Mouse (Mus musculus): Measurements from ENCODE around the gene Snx29. TPM values are rescaled to one million over a fixed set of nuclear protein-coding genes. Genes with fewer than 3 reads are reported as not detected.
A peak's percentile ranks its signal among the peaks of the same experiment; 100 is the strongest.

Gene Snx29
- polyA plus RNA-seq, 1 experiment from 2014 or later = 17.4 TPM

DNA sequence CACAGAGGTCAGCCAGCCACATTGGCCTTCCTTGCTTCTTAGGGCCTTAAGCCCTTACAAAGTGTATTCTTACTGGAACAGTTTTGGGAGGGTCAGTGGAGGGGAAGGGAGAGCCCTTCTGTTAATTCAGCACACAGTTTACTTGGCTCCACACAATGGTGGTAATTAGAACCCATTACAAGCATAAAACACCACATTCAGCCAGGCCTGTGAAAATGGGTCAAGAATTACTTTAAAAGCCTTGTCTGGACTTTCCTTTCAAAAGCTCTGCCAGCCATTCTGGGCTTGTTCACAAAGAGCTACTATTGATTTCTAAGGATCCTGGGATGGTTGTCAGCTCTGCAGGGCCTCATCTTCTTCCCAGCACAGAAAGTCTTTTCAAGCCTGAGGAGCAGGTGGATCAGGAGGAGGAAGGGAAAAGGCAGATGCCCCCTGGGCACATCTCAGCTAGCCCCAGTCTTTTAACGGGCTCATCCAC is 303.3 kb downstream of the Snx29 start:
- WGBS = 83% methylated on average over 1 of the region's 1 CpGs

DNA sequence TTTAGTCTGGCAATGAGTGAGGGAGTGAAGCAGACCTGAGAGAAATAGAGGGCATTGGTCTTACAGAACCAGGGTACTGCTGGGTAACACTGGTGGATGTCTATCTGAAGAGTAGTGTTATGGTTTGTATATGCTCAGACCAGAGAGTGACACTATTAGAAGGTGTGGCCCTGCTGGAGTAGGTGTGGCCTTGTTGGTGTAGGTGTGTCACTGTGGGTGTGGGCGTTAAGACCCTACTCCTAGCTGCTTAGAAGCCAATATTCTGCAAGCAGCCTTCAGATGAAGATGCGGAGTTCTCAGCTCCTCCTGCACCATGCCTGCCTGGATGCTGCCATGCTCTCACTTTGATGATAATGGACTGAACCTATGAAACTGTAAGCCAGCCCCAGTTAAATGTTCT is 303.9 kb downstream of the Snx29 start:
- WGBS = 83% methylated on average over 2 of the region's 2 CpGs
- H3K27me3 ChIP-seq = no peaks in the 10 kb centered on the region

More for the DNA sequence above, 303.3 kb downstream of the Snx29 start:
- Histone ChIP-seq H3K9me3 (no peaks in the 10 kb centered on the region), H3K4me1 (replicated peaks) (no peaks in the 10 kb centered on the region), H3K4me2 (no peak overlapping the region), H3K36me3 (no peaks in the 10 kb centered on the region), H3K4me3 (replicated peaks) (no peak overlapping the region), H3K27me3 (no peaks in the 10 kb centered on the region), H3K9ac (replicated peaks) (no peak overlapping the region), H3K27ac (no peak overlapping the region)
- ATAC-seq (ENCODE audit: insufficient number of reproducible peaks, insufficient read depth, low FRiP score, low TSS enrichment, low read depth) = no peak

DNA sequence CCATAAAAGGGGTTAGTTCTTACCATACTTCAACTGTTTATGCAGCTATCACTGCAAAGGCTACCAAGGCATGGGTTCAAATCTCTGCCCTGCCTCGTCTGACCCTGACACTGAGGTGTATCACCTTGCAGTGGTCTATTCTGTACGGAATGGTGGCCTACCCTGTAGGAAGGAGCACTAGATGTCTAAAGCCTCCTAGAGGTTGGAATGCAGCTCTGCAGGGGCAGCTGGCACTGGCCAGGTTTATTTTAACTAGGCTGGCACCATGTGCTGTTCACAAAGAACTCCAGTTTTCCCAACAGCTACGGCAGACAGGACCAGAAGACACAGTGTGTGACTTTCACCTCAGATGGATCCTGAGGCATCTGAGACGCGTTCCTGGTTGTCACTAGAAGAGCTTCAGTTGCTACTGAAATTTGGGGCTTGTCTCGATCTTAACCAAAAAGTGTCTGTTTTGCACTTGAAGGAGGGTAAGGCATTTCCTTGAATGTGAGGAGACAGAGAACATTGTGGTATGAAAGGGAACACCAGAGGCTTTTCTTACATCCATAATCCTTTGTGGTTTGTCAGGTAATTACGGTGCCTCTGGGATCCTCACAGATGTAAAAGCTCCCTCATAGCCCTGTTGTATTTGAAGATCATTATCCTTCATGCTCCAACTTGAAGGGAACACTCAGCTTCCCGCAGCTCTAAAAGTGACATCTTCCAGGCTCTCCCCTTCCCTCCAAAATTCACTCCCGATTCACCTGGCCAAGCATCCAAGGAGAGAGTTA is 305.3 kb downstream of the Snx29 start:
- Histone ChIP-seq H3K9me3 (no peaks in the 10 kb centered on the region), H3K27me3 (no peaks in the 10 kb centered on the region), H3K27ac (no peak overlapping the region), H3K4me1 (replicated peaks) (no peaks in the 10 kb centered on the region), H3K36me3 (no peaks in the 10 kb centered on the region), H3K4me2 (no peak overlapping the region), H3K9ac (replicated peaks) (no peak overlapping the region), H3K4me3 (replicated peaks) (no peak overlapping the region)
- WGBS = 84% methylated on average over 9 of the region's 9 CpGs
- no peak for ATAC-seq (ENCODE audit: insufficient number of reproducible peaks, insufficient read depth, low FRiP score, low TSS enrichment, low read depth)

More for the DNA sequence above, 303.9 kb downstream of the Snx29 start:
- no peak overlapping the region for H3K27ac ChIP-seq
- no peak overlapping the region for H3K9ac ChIP-seq (replicated peaks)
- no peak overlapping the region for H3K4me3 ChIP-seq (replicated peaks)
- no peaks in the 10 kb centered on the region for H3K4me1 ChIP-seq (replicated peaks)
- H3K36me3 ChIP-seq = no peaks in the 10 kb centered on the region
- H3K9me3 ChIP-seq = no peaks in the 10 kb centered on the region
- no peak for ATAC-seq (ENCODE audit: insufficient number of reproducible peaks, insufficient read depth, low FRiP score, low TSS enrichment, low read depth)
- no peak overlapping the region for H3K4me2 ChIP-seq

DNA sequence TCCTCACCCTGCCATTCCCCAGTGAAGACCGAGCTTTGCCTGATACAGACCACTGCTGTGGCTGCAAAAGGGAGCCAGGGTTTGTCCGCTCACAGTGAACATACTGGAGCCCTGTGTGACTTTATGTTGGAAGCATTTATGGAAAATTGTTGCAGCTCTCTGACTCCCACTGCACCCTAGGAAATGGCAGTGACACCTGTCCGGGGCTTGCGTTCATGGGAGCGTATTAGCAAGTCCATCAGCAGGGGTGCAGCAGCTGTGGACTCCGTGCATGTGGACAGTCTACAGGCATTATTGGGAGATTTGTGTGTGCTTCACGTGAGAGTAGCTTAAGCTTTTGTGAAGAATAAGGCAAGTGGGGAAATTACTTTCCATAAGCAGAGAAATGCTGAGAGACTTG is 307.0 kb downstream of the Snx29 start:
- ATAC-seq (ENCODE audit: insufficient number of reproducible peaks, insufficient read depth, low FRiP score, low TSS enrichment, low read depth) = no peak
- Histone ChIP-seq H3K36me3 (no peaks in the 10 kb centered on the region), H3K9ac (replicated peaks) (no peak overlapping the region), H3K27me3 (no peaks in the 10 kb centered on the region), H3K9me3 (no peaks in the 10 kb centered on the region), H3K4me1 (replicated peaks) (no peaks in the 10 kb centered on the region), H3K4me2 (no peak overlapping the region), H3K4me3 (replicated peaks) (no peak overlapping the region), H3K27ac (no peak overlapping the region)
- 84% methylated on average over 7 of the region's 7 CpGs for WGBS

DNA sequence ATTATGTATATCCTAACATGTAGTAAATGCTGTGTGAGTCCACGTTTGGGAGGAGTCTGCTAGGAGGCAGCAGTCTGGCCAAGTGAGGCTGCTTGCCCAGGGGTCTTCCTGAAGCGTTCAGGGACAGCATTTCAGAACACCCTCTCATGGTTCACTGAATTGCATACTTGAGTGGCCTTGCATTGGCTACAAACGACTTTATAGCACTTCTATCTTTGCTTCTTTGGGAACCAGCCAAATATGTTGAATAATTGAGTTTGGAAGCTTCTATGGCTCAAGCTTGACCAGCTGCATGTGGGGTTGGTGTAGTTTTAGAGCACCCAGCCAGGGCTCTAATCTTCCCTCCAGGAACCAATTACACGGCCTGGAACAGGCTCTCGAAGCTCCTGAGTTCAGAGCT is 307.8 kb downstream of the Snx29 start:
- Histone ChIP-seq H3K4me2 (no peak overlapping the region), H3K36me3 (no peaks in the 10 kb centered on the region), H3K9ac (replicated peaks) (no peak overlapping the region), H3K9me3 (no peaks in the 10 kb centered on the region), H3K4me3 (replicated peaks) (no peak overlapping the region), H3K4me1 (replicated peaks) (no peaks in the 10 kb centered on the region), H3K27me3 (no peaks in the 10 kb centered on the region), H3K27ac (no peak overlapping the region)
- WGBS = 64% methylated on average over 5 of the region's 5 CpGs
- ATAC-seq (ENCODE audit: insufficient number of reproducible peaks, insufficient read depth, low FRiP score, low TSS enrichment, low read depth) = no peak

DNA sequence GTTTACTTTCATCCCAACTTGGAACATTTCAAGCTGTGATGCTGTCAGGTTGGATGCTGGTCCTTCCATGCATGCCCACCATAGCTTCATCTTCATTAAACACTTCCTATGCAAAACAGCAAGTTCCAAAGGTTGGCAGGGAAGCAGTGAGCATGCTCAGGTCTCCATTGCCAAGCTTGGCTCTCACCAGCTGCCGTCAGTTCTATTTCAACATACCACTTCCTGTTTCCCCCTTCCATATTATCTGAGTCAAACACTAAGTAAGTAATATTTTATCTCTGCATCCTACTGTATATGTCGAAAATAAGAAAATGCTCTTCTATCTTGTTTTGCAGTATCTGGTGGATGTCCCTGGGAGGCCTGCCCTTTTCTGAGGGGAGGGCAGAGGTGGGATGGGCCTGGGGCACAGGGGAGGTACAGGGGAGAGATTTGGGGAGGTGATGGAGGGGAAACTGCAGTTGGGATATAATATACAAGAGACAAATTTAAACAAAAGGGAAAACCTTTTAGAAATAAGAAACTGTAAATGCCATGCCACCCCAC is 309.6 kb downstream of the Snx29 start:
- WGBS = 93% methylated on average over 2 of the region's 2 CpGs
- H3K9ac ChIP-seq (replicated peaks) = no peak overlapping the region

DNA sequence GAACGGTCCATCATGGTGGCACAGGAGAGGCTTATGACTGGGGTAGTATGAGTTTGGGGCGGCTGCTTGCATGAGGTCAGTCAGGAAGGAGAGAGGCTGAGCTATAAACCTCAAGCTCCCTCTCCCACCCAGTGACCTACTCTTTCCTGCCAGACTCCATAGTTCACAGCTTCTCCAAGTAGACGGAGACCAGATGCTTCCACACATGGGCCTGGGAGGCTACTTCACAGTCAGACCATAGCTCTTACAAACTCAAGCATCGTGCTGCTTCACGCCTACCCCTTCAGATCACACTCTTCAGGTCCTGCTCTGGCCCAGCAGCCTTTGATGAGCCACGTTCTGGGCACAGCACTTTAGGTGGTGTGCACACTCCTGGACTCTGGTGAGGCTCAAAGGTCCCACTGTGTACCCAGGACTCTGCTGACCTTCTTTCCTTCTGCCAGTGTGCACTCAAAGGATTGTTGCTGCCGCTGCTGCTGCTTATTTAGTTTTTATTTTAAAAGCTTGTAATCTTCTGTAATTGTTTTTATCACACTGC is 313.6 kb downstream of the Snx29 start:
- no peak overlapping the region for H3K4me2 ChIP-seq
- ATAC-seq (ENCODE audit: insufficient number of reproducible peaks, insufficient read depth, low FRiP score, low TSS enrichment, low read depth) = no peak
- H3K27me3 ChIP-seq = no peaks in the 10 kb centered on the region
- 47% methylated on average over 7 of the region's 7 CpGs for WGBS
- no peak overlapping the region for H3K4me3 ChIP-seq (replicated peaks)
- H3K9ac ChIP-seq (replicated peaks) = no peak overlapping the region
- peaks cover 16% of the 10 kb centered on the region for H3K4me1 ChIP-seq (replicated peaks)
- peak overlapping the region; percentile 59 for H3K27ac ChIP-seq
- no peaks in the 10 kb centered on the region for H3K36me3 ChIP-seq
- H3K9me3 ChIP-seq = no peaks in the 10 kb centered on the region

More for the DNA sequence above, 309.6 kb downstream of the Snx29 start:
- no peaks in the 10 kb centered on the region for H3K36me3 ChIP-seq
- no peaks in the 10 kb centered on the region for H3K9me3 ChIP-seq
- no peak for ATAC-seq (ENCODE audit: insufficient number of reproducible peaks, insufficient read depth, low FRiP score, low TSS enrichment, low read depth)
- no peak overlapping the region for H3K4me3 ChIP-seq (replicated peaks)
- peaks cover 13% of the 10 kb centered on the region for H3K4me1 ChIP-seq (replicated peaks)
- no peaks in the 10 kb centered on the region for H3K27me3 ChIP-seq
- no peak overlapping the region for H3K4me2 ChIP-seq
- no peak overlapping the region for H3K27ac ChIP-seq

DNA sequence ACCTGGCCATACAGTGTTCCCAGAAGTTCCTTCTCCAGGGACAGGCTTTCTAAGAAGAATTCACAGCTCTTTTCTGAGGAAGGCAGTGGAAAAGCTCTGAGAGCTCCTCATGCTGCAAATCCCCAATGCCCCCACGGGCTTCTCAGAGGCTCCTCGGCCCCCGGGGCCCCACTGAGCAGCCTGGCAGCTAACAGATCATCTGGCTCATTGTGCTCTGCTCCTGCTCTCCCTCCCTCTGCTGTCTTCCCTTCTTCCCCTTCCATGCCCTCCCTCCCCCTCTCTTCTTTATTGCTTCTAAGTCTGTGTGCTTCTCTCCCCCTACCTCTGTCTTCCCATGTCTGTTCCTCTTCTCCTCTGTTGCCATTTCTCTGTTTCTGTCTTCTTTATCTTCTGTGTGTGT is 314.2 kb downstream of the Snx29 start:
- H3K9me3 ChIP-seq = no peaks in the 10 kb centered on the region
- H3K4me3 ChIP-seq (replicated peaks) = no peak overlapping the region
- peaks cover 16% of the 10 kb centered on the region for H3K4me1 ChIP-seq (replicated peaks)
- peak; percentile 56; the same call in 1 of the 2 replicates for ATAC-seq (ENCODE audit: insufficient number of reproducible peaks, insufficient read depth, low FRiP score, low TSS enrichment, low read depth)
- no peak overlapping the region for H3K4me2 ChIP-seq
- 9% methylated on average over 3 of the region's 3 CpGs for WGBS
- no peak overlapping the region for H3K9ac ChIP-seq (replicated peaks)
- no peaks in the 10 kb centered on the region for H3K27me3 ChIP-seq
- H3K36me3 ChIP-seq = no peaks in the 10 kb centered on the region
- peak overlapping the region; percentile 69; the same call in 1 of the 2 replicates for H3K27ac ChIP-seq

DNA sequence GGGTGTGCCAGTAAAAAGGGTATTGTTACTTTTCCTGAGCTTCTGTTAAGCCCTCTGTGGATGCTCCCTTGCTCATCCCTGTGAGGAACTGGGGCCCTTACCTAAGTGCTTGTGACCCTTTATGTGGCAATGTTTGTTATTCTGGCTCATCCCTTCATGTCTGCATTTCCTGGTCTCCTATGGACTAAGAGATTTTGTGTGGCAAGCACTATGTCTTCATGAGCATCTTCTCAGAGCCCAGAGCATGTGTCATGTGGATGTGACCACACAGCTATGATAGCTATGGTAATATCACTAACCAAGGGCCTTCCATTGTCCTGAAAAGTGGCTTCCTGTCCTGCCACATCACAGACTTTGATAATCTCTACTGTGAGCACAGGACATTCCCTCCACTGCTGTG is 315.1 kb downstream of the Snx29 start:
- Histone ChIP-seq H3K4me3 (replicated peaks) (no peak overlapping the region), H3K9me3 (no peaks in the 10 kb centered on the region), H3K4me2 (no peak overlapping the region), H3K4me1 (replicated peaks) (peaks cover 22% of the 10 kb centered on the region), H3K36me3 (no peaks in the 10 kb centered on the region), H3K27me3 (no peaks in the 10 kb centered on the region), H3K9ac (replicated peaks) (no peak overlapping the region), H3K27ac (no peak overlapping the region)
- ATAC-seq (ENCODE audit: insufficient number of reproducible peaks, insufficient read depth, low FRiP score, low TSS enrichment, low read depth) = no peak

DNA sequence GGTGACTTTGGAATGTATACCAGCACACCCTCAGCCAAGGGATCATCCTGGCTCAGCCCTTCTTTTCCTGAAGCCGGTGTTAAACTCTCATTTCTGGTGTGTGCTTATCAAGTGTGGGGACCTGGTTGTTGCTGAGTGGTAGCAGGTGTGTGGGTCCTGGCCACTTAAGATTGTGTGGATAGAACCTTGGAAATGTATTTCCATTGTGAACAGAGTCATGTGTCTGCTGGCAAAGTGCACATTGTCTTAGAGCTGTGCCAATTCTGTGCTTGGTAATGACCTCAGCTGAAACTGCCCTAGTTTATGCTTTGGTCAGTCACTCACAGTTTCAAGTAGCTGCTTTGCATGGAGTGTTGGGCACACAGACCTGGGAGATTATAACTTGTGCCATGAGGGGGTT is 316.0 kb downstream of the Snx29 start:
- H3K27me3 ChIP-seq = no peaks in the 10 kb centered on the region
- H3K27ac ChIP-seq = no peak overlapping the region
- H3K4me2 ChIP-seq = no peak overlapping the region
- peaks cover 29% of the 10 kb centered on the region for H3K4me1 ChIP-seq (replicated peaks)
- H3K4me3 ChIP-seq (replicated peaks) = no peak overlapping the region
- no peak for ATAC-seq (ENCODE audit: insufficient number of reproducible peaks, insufficient read depth, low FRiP score, low TSS enrichment, low read depth)
- no peak overlapping the region for H3K9ac ChIP-seq (replicated peaks)
- H3K9me3 ChIP-seq = no peaks in the 10 kb centered on the region
- 82% methylated on average over 1 of the region's 1 CpGs for WGBS
- no peaks in the 10 kb centered on the region for H3K36me3 ChIP-seq

DNA sequence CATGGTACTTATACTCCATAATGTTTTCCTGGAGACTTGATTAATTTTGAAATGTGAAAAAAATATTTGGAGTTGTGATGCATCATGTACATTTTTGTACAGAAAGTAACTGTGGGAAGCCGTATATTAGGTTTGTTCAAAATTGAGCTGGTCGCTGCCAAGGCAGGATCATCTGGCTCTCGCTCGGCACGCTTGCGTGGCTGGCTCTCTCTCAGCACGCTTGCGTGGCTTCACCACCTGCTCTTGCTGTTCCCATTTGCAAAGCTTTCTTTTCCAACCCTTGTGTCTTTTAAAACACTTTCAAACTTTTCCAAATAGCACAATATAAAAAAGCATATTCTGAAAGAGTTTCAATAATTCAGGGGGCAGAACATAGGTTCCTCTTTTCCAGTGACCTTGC is 317.2 kb downstream of the Snx29 start:
- no peak overlapping the region for H3K4me2 ChIP-seq
- H3K27me3 ChIP-seq = no peaks in the 10 kb centered on the region
- H3K9ac ChIP-seq (replicated peaks) = no peak overlapping the region
- H3K36me3 ChIP-seq = no peaks in the 10 kb centered on the region
- no peaks in the 10 kb centered on the region for H3K9me3 ChIP-seq
- 87% methylated on average over 8 of the region's 8 CpGs for whole genome bisulfite sequencing
- no peak overlapping the region for H3K27ac ChIP-seq
- H3K4me1 ChIP-seq (replicated peaks) = peaks cover 30% of the 10 kb centered on the region
- ATAC-seq (ENCODE audit: insufficient number of reproducible peaks, insufficient read depth, low FRiP score, low TSS enrichment, low read depth) = no peak
- H3K4me3 ChIP-seq (replicated peaks) = no peak overlapping the region

Measured in limb, embryonic 12.5 days (tissue).